Mouse (Mus musculus) kidney, postnatal 0 days (tissue): ENCODE data around the gene Mxra7. TPM values are rescaled to one million over a fixed set of nuclear protein-coding genes. Genes with fewer than 3 reads are reported as not detected.
"Not testable (repeated sequence)": the region's sequence is repeated elsewhere in the genome, so short reads cannot be mapped to it uniquely, and the experiment has no call there.

Source experiments
- ATAC-seq: fragments of 200-750 bp; cut with Nextera tagmentation; replicated peaks from 2 replicates; pipeline ENCODE4 v1.8.0; 2017; ENCODE audit warnings: low read depth, moderate number of reproducible peaks, moderate TSS enrichment, moderate library complexity; ENCODE audit not compliant: low FRiP score
- DNase-seq: peaks from one replicate; pipeline ENCODE4 v3.0.0-alpha.2; 2016; ENCODE audit warnings: low spot score
- H3K27ac ChIP-seq: fragments of 300-500 bp; sonication (generic); 2 replicates; pipeline ENCODE4 v1.5.1; 2014; ENCODE audit warnings: mild to moderate bottlenecking
- H3K27me3 ChIP-seq: fragments of 300-500 bp; sonication (generic); 2 replicates; pipeline ENCODE4 v1.6.1; 2014; ENCODE audit warnings: low read length, mixed read lengths; ENCODE audit not compliant: insufficient read depth
- H3K36me3 ChIP-seq: fragments of 300-500 bp; sonication (generic); 2 replicates; pipeline ENCODE4 v1.6.1; 2014; ENCODE audit warnings: low read length, mixed read lengths; ENCODE audit not compliant: insufficient read depth
- H3K4me1 ChIP-seq: fragments of 300-500 bp; sonication (generic); replicated peaks from 2 replicates; pipeline ENCODE4 v1.6.1; 2014; ENCODE audit warnings: antibody characterized with exemption, low read length, mixed read lengths; ENCODE audit not compliant: insufficient read depth
- H3K4me2 ChIP-seq: fragments of 300-500 bp; sonication (generic); 2 replicates; pipeline ENCODE4 v1.6.1; 2014; ENCODE audit warnings: mild to moderate bottlenecking, low read length, moderate library complexity, mixed read lengths
- H3K4me3 ChIP-seq: fragments of 300-500 bp; sonication (generic); replicated peaks from 2 replicates; pipeline ENCODE4 v1.5.1; 2014; ENCODE audit warnings: low read depth, low read length
- H3K9ac ChIP-seq: fragments of 300-500 bp; sonication (generic); 2 replicates; pipeline ENCODE4 v1.6.1; 2014; ENCODE audit warnings: low read depth, low read length
- H3K9me3 ChIP-seq: fragments of 300-500 bp; sonication (generic); replicated peaks from 2 replicates; pipeline ENCODE4 v1.6.1; 2016; ENCODE audit warnings: low read length, inconsistent platforms, mixed read lengths
- CTCF ChIP-seq: IDR thresholded peaks from 2 replicates; pipeline ENCODE4 v1.5.1; 2016; ENCODE audit warnings: antibody characterized with exemption, low read depth, mild to moderate bottlenecking, moderate library complexity
- WGBS: fragments of 180-500 bp; shearing (Covaris S2); extraction: QIAGEN DNeasy Blood & Tissue Kit; methylation state at CpG from one replicate; pipeline ENCODE4 v1.1.7; 2014; 5-methylcytosine and 5-hydroxymethylcytosine counted together
- polyA plus RNA-seq: library from polyadenylated mRNA; unstranded; fragments of >200 nt; fragmentation: Nextera tagmentation; extraction: Ambion mirVana; gene quantifications from 2 replicates; pipeline ENCODE4 v1.2.1, GENCODE M21; 2015

The Mxra7 gene
- polyA plus RNA-seq, 1 experiment from 2014 or later, result 17.6 TPM

GRCm38 (mm10) chr11:116852291-116852890 lies 24.5 kb upstream of the Mxra7 start, which contains the start of gene Mfsd11:
Mfsd11 (plus strand) TSS chr11:116852440.
- Histone ChIP-seq H3K36me3 (0 out of 2 replicates have a peak, but pooled peaks cover 9% of the 10 kb centered on the region), H3K4me2 (peak within 1 kb of the TSS; percentile 60), H3K27ac (peak within 1 kb of the TSS; percentile 97), H3K4me3 (peak within 1 kb of the TSS; percentile 93), H3K9me3 (no peaks in the 10 kb centered on the region), H3K4me1 (0 out of 2 replicates have a peak, but pooled peaks cover 3% of the 10 kb centered on the region), H3K9ac (peak within 1 kb of the TSS; percentile 95), H3K27me3 (no peaks in the 10 kb centered on the region)
- TF ChIP-seq CTCF, result no peak
- WGBS, result under 1% methylated on average over 76 of the region's 91 CpGs
- ATAC-seq, result peak; percentile 47; the same call in 1 of the 2 replicates
- peak; percentile 79 for DNase-seq

- under 1% methylated on average over 29 of the region's 29 CpGs for WGBS
- H3K36me3 ChIP-seq, result 0 out of 2 replicates have a peak, but pooled peaks cover 9% of the 10 kb centered on the region
- no peaks in the 10 kb centered on the region for H3K9me3 ChIP-seq
- ATAC-seq (0 out of 2 replicates have a peak, but pooled peaks have one; percentile 0), DNase-seq (peak; percentile 37)
- peak overlapping the region; percentile 95 for H3K9ac ChIP-seq
- H3K4me2 ChIP-seq, result peak overlapping the region; percentile 60
- 0 out of 2 replicates have a peak, but pooled peaks cover 3% of the 10 kb centered on the region for H3K4me1 ChIP-seq
- no peak for TF ChIP-seq CTCF
- H3K4me3 ChIP-seq, result peak overlapping the region; percentile 93
- no peaks in the 10 kb centered on the region for H3K27me3 ChIP-seq
- peak overlapping the region; percentile 97 for H3K27ac ChIP-seq
Observed at GRCm38 (mm10) chr11:116851576-116852290, 23.9 kb upstream of the Mxra7 start.

GRCm38 (mm10) chr11:116850833-116851477 lies 23.1 kb upstream of the Mxra7 start:
- peak overlapping the region; percentile 95; the same call in 1 of the 2 replicates for H3K9ac ChIP-seq
- no peak for TF ChIP-seq CTCF
- no peaks in the 10 kb centered on the region for H3K27me3 ChIP-seq
- H3K36me3 ChIP-seq, result 0 out of 2 replicates have a peak, but pooled peaks cover 9% of the 10 kb centered on the region
- DNase-seq (no peak), ATAC-seq (no peak)
- H3K4me1 ChIP-seq, result 0 out of 2 replicates have a peak, but pooled peaks cover 3% of the 10 kb centered on the region
- H3K27ac ChIP-seq, result no peak overlapping the region
- H3K4me2 ChIP-seq, result peak overlapping the region; percentile 60
- WGBS, result 16% methylated on average over 6 of the region's 6 CpGs
- H3K9me3 ChIP-seq, result no peaks in the 10 kb centered on the region
- H3K4me3 ChIP-seq, result peak overlapping the region; percentile 93

GRCm38 (mm10) chr11:116850085-116850484 lies 22.2 kb upstream of the Mxra7 start:
- Histone ChIP-seq H3K9ac (no peak overlapping the region), H3K36me3 (0 out of 2 replicates have a peak, but pooled peaks cover 9% of the 10 kb centered on the region), H3K9me3 (no peaks in the 10 kb centered on the region), H3K27me3 (no peaks in the 10 kb centered on the region), H3K4me2 (peak overlapping the region; percentile 60; the same call in 1 of the 2 replicates), H3K4me3 (peak overlapping the region; percentile 93; the same call in 1 of the 2 replicates), H3K27ac (no peak overlapping the region), H3K4me1 (0 out of 2 replicates have a peak, but pooled peaks cover 3% of the 10 kb centered on the region)
- 25% methylated on average over 4 of the region's 4 CpGs for WGBS
- TF ChIP-seq CTCF, result no peak
- DNase-seq (no peak), ATAC-seq (no peak)

GRCm38 (mm10) chr11:116849587-116849986 lies 21.7 kb upstream of the Mxra7 start:
- TF ChIP-seq CTCF, result no peak
- H3K4me2 ChIP-seq, result no peak overlapping the region
- H3K9ac ChIP-seq, result no peak overlapping the region
- H3K36me3 ChIP-seq, result 0 out of 2 replicates have a peak, but pooled peaks cover 9% of the 10 kb centered on the region
- ATAC-seq (no peak), DNase-seq (no peak)
- no peak overlapping the region for H3K4me3 ChIP-seq
- H3K27me3 ChIP-seq, result no peaks in the 10 kb centered on the region
- no peaks in the 10 kb centered on the region for H3K9me3 ChIP-seq
- H3K4me1 ChIP-seq, result peaks cover 4% of the 10 kb centered on the region; the same call in 1 of the 2 replicates
- H3K27ac ChIP-seq, result no peak overlapping the region

- DNase-seq, H3K36me3 ChIP-seq, ATAC-seq, H3K9me3 ChIP-seq, H3K27ac ChIP-seq, H3K4me3 ChIP-seq, H3K9ac ChIP-seq, H3K4me2 ChIP-seq, H3K4me1 ChIP-seq, H3K27me3 ChIP-seq: not testable (repeated sequence)
- WGBS, result 67% methylated on average over 2 of the region's 2 CpGs
Observed at GRCm38 (mm10) chr11:116848877-116849178, 21.0 kb upstream of the Mxra7 start.
